Mouse (Mus musculus) c-Kit-positive CD71-positive TER-119-negative erythroid progenitor cells, embryonic 14.5 days (primary cell): ENCODE data around the gene Mapk3.
"Not testable (repeated sequence)": the region's sequence is repeated elsewhere in the genome, so short reads cannot be mapped to it uniquely, and the experiment has no call there.

ENCODE experiments used
- DNase-seq: peaks from one replicate; pipeline ENCODE4 v3.0.0-alpha.2; 2013; ENCODE audit warnings: low read depth

Mapk3 gene

GRCm38 (mm10) chr7:126759050-126759671, at the start of gene Mapk3:
Mapk3 (plus strand) TSS chr7:126759601.
- peak; percentile 87 for DNase-seq

- DNase-seq = no peak
Measured at GRCm38 (mm10) chr7:126710266-126710665, 49.1 kb upstream of the Mapk3 start.

GRCm38 (mm10) chr7:126711910-126712309, 47.5 kb upstream of the Mapk3 start:
- DNase-seq = no peak

GRCm38 (mm10) chr7:126715679-126716078, 43.7 kb upstream of the Mapk3 start:
- no peak for DNase-seq

- no peak for DNase-seq
Measured at GRCm38 (mm10) chr7:126717566-126717965, 41.8 kb upstream of the Mapk3 start.

GRCm38 (mm10) chr7:126718787-126719337, 40.5 kb upstream of the Mapk3 start:
- DNase-seq = no peak

GRCm38 (mm10) chr7:126721635-126722034, 37.8 kb upstream of the Mapk3 start:
- no peak for DNase-seq

- DNase-seq = no peak
Measured at GRCm38 (mm10) chr7:126725077-126725476, 34.3 kb upstream of the Mapk3 start.

GRCm38 (mm10) chr7:126725667-126726066, 33.7 kb upstream of the Mapk3 start:
- no peak for DNase-seq

GRCm38 (mm10) chr7:126730256-126730789, 29.1 kb upstream of the Mapk3 start:
- not testable (repeated sequence) for DNase-seq

- no peak for DNase-seq
Measured at GRCm38 (mm10) chr7:126736122-126736521, 23.3 kb upstream of the Mapk3 start.

GRCm38 (mm10) chr7:126739551-126739950, 19.9 kb upstream of the Mapk3 start:
- DNase-seq = no peak

GRCm38 (mm10) chr7:126740132-126740735, 19.2 kb upstream of the Mapk3 start:
- no peak for DNase-seq

GRCm38 (mm10) chr7:126740977-126741376, 18.4 kb upstream of the Mapk3 start:
- DNase-seq = no peak

- DNase-seq = no peak
Measured at GRCm38 (mm10) chr7:126741452-126741851, 17.9 kb upstream of the Mapk3 start.

GRCm38 (mm10) chr7:126741964-126742482, 17.4 kb upstream of the Mapk3 start:
- DNase-seq = no peak

GRCm38 (mm10) chr7:126746066-126746465, 13.3 kb upstream of the Mapk3 start:
- no peak for DNase-seq

- no peak for DNase-seq
Measured at GRCm38 (mm10) chr7:126746798-126747197, 12.6 kb upstream of the Mapk3 start.

- DNase-seq = no peak
Measured at GRCm38 (mm10) chr7:126748824-126749223, 10.6 kb upstream of the Mapk3 start.

GRCm38 (mm10) chr7:126749582-126750343, 9.6 kb upstream of the Mapk3 start:
- no peak for DNase-seq

GRCm38 (mm10) chr7:126754866-126755265, 4.5 kb upstream of the Mapk3 start:
- DNase-seq = peak; percentile 64

- DNase-seq = no peak
Measured at GRCm38 (mm10) chr7:126758539-126758938, 862 bp upstream of the Mapk3 start.
